Mouse (Mus musculus): ENCODE data around the gene Eif2b1. TPM values are rescaled to one million over a fixed set of nuclear protein-coding genes. Genes with fewer than 3 reads are reported as not detected.
"Not testable (repeated sequence)": the region's sequence is repeated elsewhere in the genome, so short reads cannot be mapped to it uniquely, and the experiment has no call there.

Gene Eif2b1
- polyA plus RNA-seq, 1 experiment from 2014 or later = 83.5 TPM

DNA sequence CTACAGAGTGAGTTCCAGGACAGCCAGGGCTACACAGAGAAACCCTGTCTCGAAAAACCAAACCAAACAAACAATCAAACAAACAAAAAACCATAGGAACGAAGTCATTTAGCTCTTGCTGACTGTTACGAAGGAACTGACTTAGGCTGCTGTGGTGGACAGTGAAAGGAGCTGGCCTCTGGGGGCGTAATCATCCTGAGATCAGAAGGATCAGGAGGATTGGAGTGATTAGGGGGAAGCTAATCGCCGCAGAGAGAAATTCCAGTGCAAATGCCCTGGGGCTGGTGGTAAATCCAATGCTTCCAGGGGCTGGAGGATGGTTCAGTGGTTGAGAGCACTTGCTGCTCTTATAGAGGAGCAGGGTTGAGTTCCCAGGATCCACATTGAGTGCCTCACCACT lies 25.3 kb downstream of the Eif2b1 start:
- no peak overlapping the region for H3K9ac ChIP-seq (ENCODE audit: low read depth, low read length)
- no peak overlapping the region for H3K4me3 ChIP-seq (ENCODE audit: low read depth, low read length)
- H3K4me1 ChIP-seq (replicated peaks; ENCODE audit: control insufficient read depth, insufficient read depth, low read length) = 0 out of 2 replicates have a peak, but pooled peaks cover 2% of the 10 kb centered on the region
- DNase-seq (ENCODE audit: low spot score) (no peak), ATAC-seq (ENCODE audit: low FRiP score) (no peak)
- H3K27ac ChIP-seq (ENCODE audit: low read depth, low read length) = no peak overlapping the region
- 76% methylated on average over 6 of the region's 6 CpGs for WGBS
- H3K27me3 ChIP-seq (ENCODE audit: control insufficient read depth, insufficient read depth, low read length) = no peaks in the 10 kb centered on the region
- no peaks in the 10 kb centered on the region for H3K9me3 ChIP-seq (ENCODE audit: control insufficient read depth, low read length)
- H3K36me3 ChIP-seq (ENCODE audit: control insufficient read depth, insufficient read depth, low read length) = peaks cover 6% of the 10 kb centered on the region; the same call in 1 of the 2 replicates
- H3K4me2 ChIP-seq (replicated peaks; ENCODE audit: low read depth, low read length) = no peak overlapping the region

DNA sequence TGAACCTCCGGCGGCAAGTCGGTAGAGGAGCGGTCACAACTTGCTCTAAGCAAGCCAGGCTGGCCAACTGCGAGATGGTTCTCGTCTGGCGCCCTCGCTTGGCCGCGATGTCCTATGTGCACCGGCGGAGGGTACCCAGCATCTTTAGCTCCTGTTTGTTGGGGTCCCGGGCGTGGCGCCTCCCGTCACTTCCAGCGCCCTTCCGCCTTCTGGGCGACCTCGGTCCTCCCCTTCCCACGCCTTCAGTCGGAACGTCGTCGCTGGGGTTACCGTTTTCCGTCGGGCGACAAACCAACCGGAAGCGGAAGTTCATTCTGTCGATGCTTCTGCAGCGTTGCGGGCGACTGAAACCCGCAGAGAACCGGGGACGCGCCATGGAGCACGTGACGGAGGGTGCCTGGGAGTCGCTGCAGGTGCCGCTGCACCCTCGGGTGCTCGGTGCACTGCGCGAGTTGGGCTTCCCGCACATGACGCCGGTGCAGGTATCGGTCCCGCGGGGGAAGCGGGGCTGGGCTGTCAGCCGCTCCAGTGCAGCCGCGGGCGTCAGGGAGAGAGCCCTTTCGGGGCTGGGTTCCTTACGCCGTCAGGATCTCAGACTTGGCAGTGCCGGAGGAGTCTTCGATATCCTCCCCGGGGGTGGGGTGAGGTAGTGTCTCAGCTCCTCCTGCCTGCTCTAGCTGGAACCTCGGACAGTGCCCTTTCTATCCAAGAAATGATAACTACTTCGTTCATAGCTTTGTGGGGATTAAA lies 26.2 kb downstream of the Eif2b1 start, which contains the start of gene Ddx55:
Gene Ddx55, plus strand, starts transcription at position 307 of the 750 bp plus-strand sequence.
- Histone ChIP-seq H3K4me3 (ENCODE audit: low read depth, low read length) (peak within 1 kb of the TSS; percentile 78), H3K36me3 (ENCODE audit: control insufficient read depth, insufficient read depth, low read length) (peaks cover 6% of the 10 kb centered on the region; the same call in 1 of the 2 replicates), H3K27me3 (ENCODE audit: control insufficient read depth, insufficient read depth, low read length) (no peaks in the 10 kb centered on the region), H3K27ac (ENCODE audit: low read depth, low read length) (peak within 1 kb of the TSS; percentile 70), H3K9me3 (ENCODE audit: control insufficient read depth, low read length) (no peaks in the 10 kb centered on the region), H3K4me2 (replicated peaks; ENCODE audit: low read depth, low read length) (peak within 1 kb of the TSS; percentile 66), H3K4me1 (replicated peaks; ENCODE audit: control insufficient read depth, insufficient read depth, low read length) (0 out of 2 replicates have a peak, but pooled peaks cover 2% of the 10 kb centered on the region), H3K9ac (ENCODE audit: low read depth, low read length) (peak within 1 kb of the TSS; percentile 78)
- ATAC-seq (ENCODE audit: low FRiP score) (peak; percentile 88), DNase-seq (ENCODE audit: low spot score) (peak; percentile 95)
- under 1% methylated on average over 66 of the region's 66 CpGs for WGBS

DNA sequence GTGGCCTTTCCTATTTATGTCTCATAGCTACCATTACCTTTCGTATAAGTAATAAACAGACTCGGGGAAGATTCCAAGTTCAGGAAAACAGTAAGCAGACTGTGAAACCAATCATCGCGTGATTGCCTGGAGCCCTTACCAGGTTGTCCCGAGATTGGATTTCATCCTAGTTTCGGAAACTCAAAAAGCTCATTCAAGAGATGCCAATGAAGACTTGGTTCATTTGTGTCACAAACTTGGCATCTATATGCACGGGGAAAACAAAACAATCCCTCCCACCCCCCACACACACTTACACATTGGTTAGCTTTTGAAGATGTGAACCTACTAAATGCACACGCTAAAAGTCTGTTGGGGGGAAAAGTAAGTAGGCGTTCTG lies 26.8 kb downstream of the Eif2b1 start:
- WGBS = 14% methylated on average over 9 of the region's 9 CpGs
- ATAC-seq (ENCODE audit: low FRiP score) (peak; percentile 10; the same call in 1 of the 2 replicates), DNase-seq (ENCODE audit: low spot score) (peak; percentile 17)
- Histone ChIP-seq H3K4me1 (replicated peaks; ENCODE audit: control insufficient read depth, insufficient read depth, low read length) (0 out of 2 replicates have a peak, but pooled peaks cover 2% of the 10 kb centered on the region), H3K9ac (ENCODE audit: low read depth, low read length) (peak overlapping the region; percentile 44), H3K9me3 (ENCODE audit: control insufficient read depth, low read length) (no peaks in the 10 kb centered on the region), H3K36me3 (ENCODE audit: control insufficient read depth, insufficient read depth, low read length) (peaks cover 6% of the 10 kb centered on the region; the same call in 1 of the 2 replicates), H3K4me2 (replicated peaks; ENCODE audit: low read depth, low read length) (peak overlapping the region; percentile 66), H3K27me3 (ENCODE audit: control insufficient read depth, insufficient read depth, low read length) (no peaks in the 10 kb centered on the region), H3K27ac (ENCODE audit: low read depth, low read length) (peak overlapping the region; percentile 70), H3K4me3 (ENCODE audit: low read depth, low read length) (peak overlapping the region; percentile 78)

DNA sequence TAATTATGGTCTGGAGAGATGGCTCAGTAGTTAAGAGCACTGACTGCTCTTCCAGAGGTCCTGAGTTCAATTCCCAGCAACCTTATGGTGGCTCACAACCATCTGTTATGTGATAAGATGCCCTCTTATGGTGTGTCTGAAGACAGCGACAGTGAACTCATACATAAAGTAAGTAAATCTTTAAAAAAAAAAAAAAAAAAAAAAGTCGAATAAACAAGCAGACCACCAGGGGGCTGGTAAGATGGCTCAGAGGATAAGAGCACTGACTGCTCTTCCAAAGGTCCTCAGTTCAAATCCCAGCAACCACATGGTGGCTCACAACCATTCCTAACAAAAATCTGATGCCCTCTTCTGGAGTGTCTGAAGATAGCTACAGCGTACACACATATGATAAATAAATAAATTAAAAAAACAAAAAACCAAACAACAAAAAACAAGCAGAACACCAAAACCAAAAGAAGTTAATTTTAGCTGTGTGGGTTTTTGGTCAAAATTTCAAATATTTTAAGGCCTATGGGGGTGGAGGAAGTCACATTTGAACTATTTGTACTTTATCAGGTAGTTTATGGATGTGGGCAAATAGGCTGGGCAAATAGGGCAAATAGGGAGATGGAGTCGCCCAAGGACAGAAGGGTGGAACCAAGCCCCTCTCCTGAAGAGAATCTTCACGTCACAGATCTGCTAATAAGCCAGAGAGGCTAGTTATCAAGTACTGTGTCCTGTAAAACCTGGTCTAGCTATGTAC lies 27.4 kb downstream of the Eif2b1 start:
- Histone ChIP-seq H3K4me3 (ENCODE audit: low read depth, low read length) (peak overlapping the region; percentile 78), H3K9ac (ENCODE audit: low read depth, low read length) (peak overlapping the region; percentile 44; the same call in 1 of the 2 replicates), H3K4me2 (replicated peaks; ENCODE audit: low read depth, low read length) (peak overlapping the region; percentile 66)
- H3K4me1 ChIP-seq (replicated peaks; ENCODE audit: control insufficient read depth, insufficient read depth, low read length); H3K27me3 ChIP-seq (ENCODE audit: control insufficient read depth, insufficient read depth, low read length); H3K27ac ChIP-seq (ENCODE audit: low read depth, low read length); H3K36me3 ChIP-seq (ENCODE audit: control insufficient read depth, insufficient read depth, low read length); H3K9me3 ChIP-seq (ENCODE audit: control insufficient read depth, low read length); ATAC-seq (ENCODE audit: low FRiP score): not testable (repeated sequence)
- 37% methylated on average over 5 of the region's 5 CpGs for WGBS
- peak; percentile 19 for DNase-seq (ENCODE audit: low spot score)

DNA sequence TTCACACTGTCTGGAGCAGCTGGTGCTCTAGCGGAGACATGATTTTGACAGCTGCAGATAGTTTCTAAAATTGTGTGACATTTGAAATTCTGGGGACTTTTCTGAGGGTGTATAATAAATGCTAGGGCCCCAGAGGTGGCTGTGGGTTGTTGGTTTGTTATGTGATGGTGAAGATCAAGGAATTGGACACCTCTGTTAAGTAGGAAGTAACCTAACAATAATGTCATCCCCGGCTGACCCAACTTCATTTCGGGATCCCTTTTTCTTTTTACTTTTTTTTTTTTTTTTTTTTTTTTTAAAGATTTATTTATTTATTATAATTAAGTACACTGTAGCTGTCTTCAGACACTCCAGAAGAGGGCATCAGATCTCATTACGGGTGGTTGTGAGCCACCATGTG lies 28.2 kb downstream of the Eif2b1 start:
- not testable (repeated sequence) for H3K4me3 ChIP-seq (ENCODE audit: low read depth, low read length); H3K9me3 ChIP-seq (ENCODE audit: control insufficient read depth, low read length); H3K27ac ChIP-seq (ENCODE audit: low read depth, low read length); H3K36me3 ChIP-seq (ENCODE audit: control insufficient read depth, insufficient read depth, low read length); H3K9ac ChIP-seq (ENCODE audit: low read depth, low read length); DNase-seq (ENCODE audit: low spot score); H3K4me2 ChIP-seq (replicated peaks; ENCODE audit: low read depth, low read length); ATAC-seq (ENCODE audit: low FRiP score); H3K27me3 ChIP-seq (ENCODE audit: control insufficient read depth, insufficient read depth, low read length); H3K4me1 ChIP-seq (replicated peaks; ENCODE audit: control insufficient read depth, insufficient read depth, low read length)
- WGBS = 93% methylated on average over 4 of the region's 4 CpGs

DNA sequence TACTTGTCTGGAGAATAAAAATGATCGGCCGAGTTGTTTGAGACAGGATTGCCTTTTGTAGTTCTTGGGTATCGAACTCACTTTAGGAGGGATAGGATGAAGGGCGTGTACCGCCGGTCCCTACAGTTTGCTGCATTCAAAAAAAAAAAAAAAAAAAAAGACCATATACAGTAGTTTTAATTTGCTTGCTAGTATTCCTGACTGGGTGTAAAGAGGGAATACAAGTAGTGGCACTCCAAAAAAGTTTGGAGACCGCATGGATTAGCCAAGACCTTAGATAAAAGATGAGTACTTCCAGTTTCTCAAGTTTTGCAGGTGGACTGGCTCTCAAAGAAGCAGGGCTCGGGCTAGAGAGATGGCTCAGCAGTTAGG lies 37.3 kb downstream of the Eif2b1 start:
- 17% methylated on average over 8 of the region's 8 CpGs for WGBS
- ATAC-seq (ENCODE audit: low FRiP score) (no peak), DNase-seq (ENCODE audit: low spot score) (no peak)
- Histone ChIP-seq H3K4me1 (replicated peaks; ENCODE audit: control insufficient read depth, insufficient read depth, low read length) (no peaks in the 10 kb centered on the region; the same call in 1 of the 2 replicates), H3K36me3 (ENCODE audit: control insufficient read depth, insufficient read depth, low read length) (peaks cover 7% of the 10 kb centered on the region), H3K4me3 (ENCODE audit: low read depth, low read length) (peak overlapping the region; percentile 63), H3K9me3 (ENCODE audit: control insufficient read depth, low read length) (no peaks in the 10 kb centered on the region), H3K9ac (ENCODE audit: low read depth, low read length) (peak overlapping the region; percentile 89), H3K27ac (ENCODE audit: low read depth, low read length) (no peak overlapping the region), H3K27me3 (ENCODE audit: control insufficient read depth, insufficient read depth, low read length) (no peaks in the 10 kb centered on the region), H3K4me2 (replicated peaks; ENCODE audit: low read depth, low read length) (peak overlapping the region; percentile 65)

DNA sequence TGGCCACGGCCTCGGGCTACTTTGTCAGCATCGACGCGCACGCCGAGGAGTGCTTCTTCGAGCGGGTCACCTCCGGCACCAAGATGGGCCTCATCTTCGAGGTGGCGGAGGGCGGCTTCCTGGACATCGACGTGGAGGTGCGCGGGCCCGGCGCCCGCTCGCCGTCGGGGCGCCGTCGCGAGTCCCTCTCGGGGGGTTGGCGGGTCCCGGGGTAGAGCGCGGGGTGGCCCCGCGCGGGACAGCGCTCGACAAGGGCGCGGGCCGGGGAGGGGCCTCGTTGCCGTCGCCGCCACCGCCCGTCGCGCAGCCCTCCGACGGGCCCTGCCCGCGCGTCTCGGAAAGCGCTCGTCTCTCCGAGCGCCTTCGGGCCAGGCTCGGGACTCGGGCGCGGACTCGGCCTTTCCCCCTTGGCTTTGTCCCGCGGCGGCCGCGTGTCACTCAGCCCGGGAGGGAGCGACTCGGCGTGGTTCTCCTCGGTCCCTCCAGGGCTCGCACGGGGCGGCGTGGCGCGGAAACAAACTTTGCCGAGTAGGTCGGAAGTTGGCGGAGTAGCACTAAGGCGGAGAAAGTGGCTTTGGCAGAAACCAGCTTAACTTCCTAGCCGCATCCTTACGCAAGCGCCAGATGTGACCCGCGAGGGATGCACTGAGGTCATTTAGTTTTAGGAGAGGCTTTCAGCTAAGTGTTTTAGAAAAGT lies 37.9 kb downstream of the Eif2b1 start:
- Histone ChIP-seq H3K4me1 (replicated peaks; ENCODE audit: control insufficient read depth, insufficient read depth, low read length) (no peaks in the 10 kb centered on the region; the same call in 1 of the 2 replicates), H3K9ac (ENCODE audit: low read depth, low read length) (peak overlapping the region; percentile 89), H3K27ac (ENCODE audit: low read depth, low read length) (peak overlapping the region; percentile 6), H3K4me2 (replicated peaks; ENCODE audit: low read depth, low read length) (peak overlapping the region; percentile 65), H3K27me3 (ENCODE audit: control insufficient read depth, insufficient read depth, low read length) (no peaks in the 10 kb centered on the region), H3K9me3 (ENCODE audit: control insufficient read depth, low read length) (no peaks in the 10 kb centered on the region), H3K36me3 (ENCODE audit: control insufficient read depth, insufficient read depth, low read length) (peaks cover 2% of the 10 kb centered on the region), H3K4me3 (ENCODE audit: low read depth, low read length) (peak overlapping the region; percentile 63)
- ATAC-seq (ENCODE audit: low FRiP score) = peak; percentile 80
- DNase-seq (ENCODE audit: low spot score) = peak; percentile 66
- under 1% methylated on average over 65 of the region's 89 CpGs for WGBS

DNA sequence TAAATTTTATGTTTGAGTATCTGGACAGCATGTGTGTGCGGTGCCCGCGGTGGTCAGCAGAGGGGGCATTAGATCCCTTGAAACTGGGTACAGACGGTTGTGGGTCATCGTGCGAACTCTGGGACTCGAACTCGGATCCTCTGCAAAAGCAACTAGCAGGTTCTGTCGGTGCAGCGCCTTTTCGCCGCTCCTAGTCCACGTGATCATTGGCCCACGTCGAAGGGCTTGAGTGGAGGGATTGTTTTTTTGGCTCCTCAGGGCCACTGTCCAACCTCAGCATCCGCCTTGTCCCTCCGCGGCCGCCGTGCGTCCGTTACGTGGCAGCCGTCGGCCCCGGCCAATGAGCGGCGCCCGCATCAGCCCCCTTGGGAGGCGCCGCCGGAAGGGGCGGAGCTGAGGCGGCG lies 38.5 kb downstream of the Eif2b1 start, which contains the start of gene Tmed2:
Gene Tmed2, plus strand, starts transcription at position 313 of the 404 bp plus-strand sequence.
- Histone ChIP-seq H3K27me3 (ENCODE audit: control insufficient read depth, insufficient read depth, low read length) (no peaks in the 10 kb centered on the region), H3K27ac (ENCODE audit: low read depth, low read length) (peak within 1 kb of the TSS; percentile 6), H3K36me3 (ENCODE audit: control insufficient read depth, insufficient read depth, low read length) (0 out of 2 replicates have a peak, but pooled peaks cover 2% of the 10 kb centered on the region), H3K9ac (ENCODE audit: low read depth, low read length) (peak within 1 kb of the TSS; percentile 89), H3K4me3 (ENCODE audit: low read depth, low read length) (peak within 1 kb of the TSS; percentile 63), H3K9me3 (ENCODE audit: control insufficient read depth, low read length) (no peaks in the 10 kb centered on the region), H3K4me2 (replicated peaks; ENCODE audit: low read depth, low read length) (peak within 1 kb of the TSS; percentile 65), H3K4me1 (replicated peaks; ENCODE audit: control insufficient read depth, insufficient read depth, low read length) (no peaks in the 10 kb centered on the region; the same call in 1 of the 2 replicates)
- ATAC-seq (ENCODE audit: low FRiP score) = peak; percentile 93
- 1% methylated on average over 26 of the region's 35 CpGs for WGBS
- DNase-seq (ENCODE audit: low spot score) = peak; percentile 97
